Mouse (Mus musculus): ENCODE results near the gene Spns1.

- TF ChIP-seq CTCF (IDR thresholded peaks at IDR 0.05; ENCODE audit: low read depth) (no peak), EP300 (IDR thresholded peaks at IDR 0.05; ENCODE audit: low read depth) (no peak)
Measured at GRCm38 (mm10) chr7:126338906-126339305, 38.3 kb downstream of the Spns1 start.

All from liver, embryonic 14.5 days (tissue).